Comparison of ENCODE assay signal across 10 mouse cellular contexts in genomic region chr3:97025226-97025625, GRCm38 (mm10).
DNase-seq lines count a peak whose midpoint lies in the region; TF ChIP-seq lines count a peak whose summit lies in the region.
"Had no signal": no experiment of that assay in that cellular context is flagged by ENCODE, and none has a peak within 500 bp of the region (broad histone marks: within the 10 kb centered on the region; RNA-seq: fewer than 3 reads in every experiment).

No protein-coding gene starts in this region.

- peaks cover 9% of the 10 kb centered on the region for H3K4me1 ChIP-seq in lung, adult 2 months (ENCODE audit: control insufficient read depth, insufficient read depth, low read length)

- peak; percentile 13 for DNase-seq in urinary bladder, postnatal 25 days (ENCODE audit: low spot score)
- no peak for DNase-seq in urinary bladder, postnatal 10 days (ENCODE audit: low spot score)
- peak; percentile 38 for DNase-seq in gastrocnemius, postnatal 14 days
- DNase-seq in lung, adult 2 months = peak; percentile 26
- DNase-seq in yolk sac, embryonic 10.5 days (ENCODE audit: low spot score) = peak; percentile 31
- no peak for DNase-seq in cerebellum, adult 11 months
- no peak for DNase-seq in spleen, adult 18-20 months
- no peak for DNase-seq in retina, embryonic 14.5 days (ENCODE audit: low spot score)
- DNase-seq: cerebellum, postnatal 10 days; thymus, postnatal 36 days had no signal

- no peak for TF ChIP-seq POLR2A in lung, adult 2 months (IDR thresholded peaks at IDR 0.05; ENCODE audit: borderline replicate concordance, extremely low read depth, low read depth, low read length)

- H3K4me3 ChIP-seq in lung, adult 2 months (replicated peaks; ENCODE audit: extremely low read depth, low read depth, low read length) = no peak overlapping the region

- no peak for TF ChIP-seq CTCF in lung, adult 2 months (IDR thresholded peaks at IDR 0.05; ENCODE audit: insufficient read depth, low read length)

- intact Hi-C loops in gastrocnemius, postnatal 14 days (cut with DNase I; ENCODE audit: low total_unique reads) = no loop called here

- WGBS in lung, adult 2 months = 17% methylated on average over 5 of the region's 5 CpGs

Comparison
In these comparisons a context has a peak if more than half of its experiments do, and no peak if none do; other contexts are left out.
1. DNase-seq: peak in urinary bladder, postnatal 25 days (single experiment), gastrocnemius, postnatal 14 days (single experiment), lung, adult 2 months (single experiment) and yolk sac, embryonic 10.5 days (single experiment); none in urinary bladder, postnatal 10 days (single experiment), cerebellum, adult 11 months (single experiment), spleen, adult 18-20 months (0 of 2) and retina, embryonic 14.5 days (single experiment).